Mouse (Mus musculus): Measurements from ENCODE around the gene Tcf7.

- TF ChIP-seq GATA1 (IDR thresholded peaks at IDR 0.05; ENCODE audit: borderline replicate concordance, low read length) (no peak), TAL1 (conservative IDR thresholded peaks at IDR 0.05; ENCODE audit: low read depth, low read length) (no peak)
These were observed 50.9 kb downstream of the Tcf7 start, which contains the start of gene Skp1a for GRCm38 (mm10) chr11:52231606-52232541.
